Mouse (Mus musculus) testis, adult 2 months (tissue): ENCODE data around the gene Nupr1. TPM values are rescaled to one million over a fixed set of nuclear protein-coding genes. Genes with fewer than 3 reads are reported as not detected.

Experiments
- H3K27ac ChIP-seq: fragments of 200-500 bp; 2 replicates; pipeline ENCODE4 v1.5.1; 2012; ENCODE audit warnings: low read depth, low read length; ENCODE audit not compliant: control insufficient read depth, insufficient read depth
- H3K27me3 ChIP-seq: fragments of 200-500 bp; 2 replicates; pipeline ENCODE4 v1.6.1; 2012; ENCODE audit warnings: mild to moderate bottlenecking, low read length, moderate library complexity; ENCODE audit not compliant: control insufficient read depth, insufficient read depth
- H3K36me3 ChIP-seq: fragments of 200-500 bp; 2 replicates; pipeline ENCODE4 v1.6.1; 2012; ENCODE audit warnings: mild to moderate bottlenecking, low read length; ENCODE audit not compliant: control insufficient read depth, insufficient read depth
- H3K4me1 ChIP-seq: fragments of 200-500 bp; 2 replicates; pipeline ENCODE4 v1.6.1; 2012; ENCODE audit warnings: low read length; ENCODE audit not compliant: control insufficient read depth, insufficient read depth
- H3K4me3 ChIP-seq: fragments of 200-500 bp; 2 replicates; pipeline ENCODE4 v1.5.1; 2012; ENCODE audit warnings: low read depth, mild to moderate bottlenecking, low read length, moderate library complexity, mixed read lengths; ENCODE audit not compliant: control insufficient read depth
- CTCF ChIP-seq: fragments of 200-500 bp; IDR thresholded peaks from 2 replicates; pipeline ENCODE4 v1.5.1; 2012; ENCODE audit warnings: low read depth, mild to moderate bottlenecking, inconsistent platforms, low read length, moderate library complexity; ENCODE audit not compliant: control insufficient read depth, insufficient read depth, insufficient replicate concordance
- POLR2A ChIP-seq: fragments of 200-500 bp; IDR thresholded peaks from 2 replicates; pipeline ENCODE4 v1.6.1; 2012; ENCODE audit warnings: low read depth, mild to moderate bottlenecking, inconsistent platforms, low read length, moderate library complexity; ENCODE audit not compliant: control insufficient read depth
- polyA plus RNA-seq: library from polyadenylated mRNA; depleted of rRNA; stranded (reverse); fragments of >200 nt; gene quantifications from 2 replicates; pipeline ENCODE4 v1.2.3, GENCODE M21; 2012

Nupr1 gene
- polyA plus RNA-seq, 1 experiment, result 1.4 TPM

- H3K27me3 ChIP-seq, result no peaks in the 10 kb centered on the region
- H3K4me1 ChIP-seq, result no peaks in the 10 kb centered on the region
- H3K4me3 ChIP-seq, result no peak overlapping the region
- H3K27ac ChIP-seq, result no peak overlapping the region
- no peak for TF ChIP-seq CTCF
- TF ChIP-seq POLR2A, result no peak
- H3K36me3 ChIP-seq, result no peaks in the 10 kb centered on the region
Observed at GRCm38 (mm10) chr7:126642545-126643243, 12.0 kb upstream of the Nupr1 start.

GRCm38 (mm10) chr7:126636733-126637520 is 6.3 kb upstream of the Nupr1 start:
- no peak overlapping the region for H3K27ac ChIP-seq
- TF ChIP-seq CTCF, result peak; percentile 10; the same call in 1 of the 2 replicates
- TF ChIP-seq POLR2A, result no peak
- no peaks in the 10 kb centered on the region for H3K4me1 ChIP-seq
- no peak overlapping the region for H3K4me3 ChIP-seq
- no peaks in the 10 kb centered on the region for H3K27me3 ChIP-seq
- H3K36me3 ChIP-seq, result no peaks in the 10 kb centered on the region

GRCm38 (mm10) chr7:126635375-126635774 is 4.7 kb upstream of the Nupr1 start:
- Histone ChIP-seq H3K27me3 (no peaks in the 10 kb centered on the region), H3K36me3 (no peaks in the 10 kb centered on the region), H3K4me1 (no peaks in the 10 kb centered on the region), H3K27ac (no peak overlapping the region), H3K4me3 (no peak overlapping the region)
- no peak for TF ChIP-seq CTCF
- no peak for TF ChIP-seq POLR2A

GRCm38 (mm10) chr7:126632478-126632877 is 1.8 kb upstream of the Nupr1 start:
- TF ChIP-seq CTCF (no peak), POLR2A (no peak)
- Histone ChIP-seq H3K36me3 (no peaks in the 10 kb centered on the region), H3K4me3 (no peak overlapping the region), H3K27me3 (no peaks in the 10 kb centered on the region), H3K27ac (no peak overlapping the region), H3K4me1 (no peaks in the 10 kb centered on the region)

GRCm38 (mm10) chr7:126629915-126630314 is 746 bp downstream of the Nupr1 start:
- no peak overlapping the region for H3K27ac ChIP-seq
- H3K27me3 ChIP-seq, result no peaks in the 10 kb centered on the region
- no peak overlapping the region for H3K4me3 ChIP-seq
- no peak for TF ChIP-seq POLR2A
- no peak for TF ChIP-seq CTCF
- peaks cover 4% of the 10 kb centered on the region; the same call in 1 of the 2 replicates for H3K4me1 ChIP-seq
- H3K36me3 ChIP-seq, result no peaks in the 10 kb centered on the region

GRCm38 (mm10) chr7:126628111-126628510 is 2.5 kb downstream of the Nupr1 start:
- H3K27ac ChIP-seq, result no peak overlapping the region
- TF ChIP-seq POLR2A, result no peak
- TF ChIP-seq CTCF, result no peak

GRCm38 (mm10) chr7:126625807-126626600 is 4.7 kb downstream of the Nupr1 start:
- Histone ChIP-seq H3K4me3 (no peak overlapping the region), H3K27ac (peak overlapping the region; percentile 12; the same call in 1 of the 2 replicates)
- TF ChIP-seq POLR2A, result no peak
- no peak for TF ChIP-seq CTCF

More at GRCm38 (mm10) chr7:126628111-126628510, 2.5 kb downstream of the Nupr1 start:
- H3K4me1 ChIP-seq, result peaks cover 4% of the 10 kb centered on the region; the same call in 1 of the 2 replicates
- no peak overlapping the region for H3K4me3 ChIP-seq
- H3K36me3 ChIP-seq, result no peaks in the 10 kb centered on the region
- no peaks in the 10 kb centered on the region for H3K27me3 ChIP-seq

More at GRCm38 (mm10) chr7:126625807-126626600, 4.7 kb downstream of the Nupr1 start:
- H3K27me3 ChIP-seq, result no peaks in the 10 kb centered on the region
- H3K4me1 ChIP-seq, result peaks cover 4% of the 10 kb centered on the region; the same call in 1 of the 2 replicates
- H3K36me3 ChIP-seq, result no peaks in the 10 kb centered on the region
